Mouse (Mus musculus): ENCODE data around the gene Parg. TPM values are rescaled to one million over a fixed set of nuclear protein-coding genes. Genes with fewer than 3 reads are reported as not detected.
"Not testable (repeated sequence)": the region's sequence is repeated elsewhere in the genome, so short reads cannot be mapped to it uniquely, and the experiment has no call there.

Gene Parg
- polyA plus RNA-seq, 1 experiment from 2014 or later, result 32.9 TPM

- ATAC-seq (ENCODE audit: low read depth); H3K9ac ChIP-seq (ENCODE audit: low read length); H3K27ac ChIP-seq (ENCODE audit: low read length); H3K4me2 ChIP-seq (ENCODE audit: low read depth, low read length); H3K9me3 ChIP-seq (ENCODE audit: control insufficient read depth, low read length); H3K4me1 ChIP-seq (replicated peaks; ENCODE audit: control insufficient read depth, insufficient read depth, low read length); H3K27me3 ChIP-seq (ENCODE audit: control insufficient read depth, insufficient read depth, low read depth, low read length); H3K4me3 ChIP-seq (ENCODE audit: low read length): not testable (repeated sequence)
- WGBS, result 76% methylated on average over 5 of the region's 5 CpGs
- H3K36me3 ChIP-seq (ENCODE audit: control insufficient read depth, insufficient read depth, low read length), result peaks cover 22% of the 10 kb centered on the region
Observed at GRCm38 (mm10) chr14:32193557-32193956, 8.2 kb upstream of the Parg start.

- Histone ChIP-seq H3K4me3 (ENCODE audit: low read length) (peak overlapping the region; percentile 99), H3K9ac (ENCODE audit: low read length) (peak overlapping the region; percentile 97), H3K9me3 (ENCODE audit: control insufficient read depth, low read length) (no peaks in the 10 kb centered on the region), H3K36me3 (ENCODE audit: control insufficient read depth, insufficient read depth, low read length) (peaks cover 17% of the 10 kb centered on the region), H3K4me2 (ENCODE audit: low read depth, low read length) (peak overlapping the region; percentile 70), H3K4me1 (replicated peaks; ENCODE audit: control insufficient read depth, insufficient read depth, low read length) (peaks cover 19% of the 10 kb centered on the region), H3K27ac (ENCODE audit: low read length) (peak overlapping the region; percentile 17), H3K27me3 (ENCODE audit: control insufficient read depth, insufficient read depth, low read depth, low read length) (no peaks in the 10 kb centered on the region)
- WGBS, result 0% methylated on average over 25 of the region's 26 CpGs
- peak; percentile 35; the same call in 1 of the 2 replicates for ATAC-seq (ENCODE audit: low read depth)
Observed at GRCm38 (mm10) chr14:32201354-32201753, 395 bp upstream of the Parg start.

GRCm38 (mm10) chr14:32226601-32227000 lies 24.9 kb downstream of the Parg start:
- Histone ChIP-seq H3K27ac (ENCODE audit: low read length) (no peak overlapping the region), H3K9me3 (ENCODE audit: control insufficient read depth, low read length) (no peaks in the 10 kb centered on the region), H3K4me1 (replicated peaks; ENCODE audit: control insufficient read depth, insufficient read depth, low read length) (no peaks in the 10 kb centered on the region), H3K9ac (ENCODE audit: low read length) (no peak overlapping the region), H3K4me2 (ENCODE audit: low read depth, low read length) (no peak overlapping the region), H3K27me3 (ENCODE audit: control insufficient read depth, insufficient read depth, low read depth, low read length) (no peaks in the 10 kb centered on the region), H3K36me3 (ENCODE audit: control insufficient read depth, insufficient read depth, low read length) (no peaks in the 10 kb centered on the region), H3K4me3 (ENCODE audit: low read length) (no peak overlapping the region)
- no peak for ATAC-seq (ENCODE audit: low read depth)

GRCm38 (mm10) chr14:32228996-32229395 lies 27.2 kb downstream of the Parg start:
- no peak overlapping the region for H3K4me3 ChIP-seq (ENCODE audit: low read length)
- WGBS, result 0% methylated on average over 2 of the region's 2 CpGs
- H3K4me1 ChIP-seq (replicated peaks; ENCODE audit: control insufficient read depth, insufficient read depth, low read length), result no peaks in the 10 kb centered on the region
- ATAC-seq (ENCODE audit: low read depth), result no peak
- H3K4me2 ChIP-seq (ENCODE audit: low read depth, low read length), result no peak overlapping the region
- H3K9me3 ChIP-seq (ENCODE audit: control insufficient read depth, low read length), result no peaks in the 10 kb centered on the region
- no peak overlapping the region for H3K9ac ChIP-seq (ENCODE audit: low read length)
- no peaks in the 10 kb centered on the region for H3K36me3 ChIP-seq (ENCODE audit: control insufficient read depth, insufficient read depth, low read length)
- no peak overlapping the region for H3K27ac ChIP-seq (ENCODE audit: low read length)
- H3K27me3 ChIP-seq (ENCODE audit: control insufficient read depth, insufficient read depth, low read depth, low read length), result no peaks in the 10 kb centered on the region

GRCm38 (mm10) chr14:32242401-32242800 lies 40.7 kb downstream of the Parg start:
- Histone ChIP-seq H3K27ac (ENCODE audit: low read length) (no peak overlapping the region), H3K36me3 (ENCODE audit: control insufficient read depth, insufficient read depth, low read length) (peaks cover 8% of the 10 kb centered on the region; the same call in 1 of the 2 replicates), H3K4me1 (replicated peaks; ENCODE audit: control insufficient read depth, insufficient read depth, low read length) (no peaks in the 10 kb centered on the region), H3K4me3 (ENCODE audit: low read length) (no peak overlapping the region), H3K27me3 (ENCODE audit: control insufficient read depth, insufficient read depth, low read depth, low read length) (no peaks in the 10 kb centered on the region), H3K4me2 (ENCODE audit: low read depth, low read length) (no peak overlapping the region), H3K9me3 (ENCODE audit: control insufficient read depth, low read length) (no peaks in the 10 kb centered on the region), H3K9ac (ENCODE audit: low read length) (no peak overlapping the region)
- WGBS, result 71% methylated on average over 4 of the region's 4 CpGs
- ATAC-seq (ENCODE audit: low read depth), result no peak

GRCm38 (mm10) chr14:32246019-32246418 lies 44.3 kb downstream of the Parg start:
- H3K27me3 ChIP-seq (ENCODE audit: control insufficient read depth, insufficient read depth, low read depth, low read length), result no peaks in the 10 kb centered on the region
- no peak overlapping the region for H3K27ac ChIP-seq (ENCODE audit: low read length)
- WGBS, result 46% methylated on average over 2 of the region's 2 CpGs
- no peak for ATAC-seq (ENCODE audit: low read depth)
- H3K9me3 ChIP-seq (ENCODE audit: control insufficient read depth, low read length), result no peaks in the 10 kb centered on the region
- H3K4me2 ChIP-seq (ENCODE audit: low read depth, low read length), result no peak overlapping the region
- no peak overlapping the region for H3K9ac ChIP-seq (ENCODE audit: low read length)
- no peaks in the 10 kb centered on the region for H3K4me1 ChIP-seq (replicated peaks; ENCODE audit: control insufficient read depth, insufficient read depth, low read length)
- no peak overlapping the region for H3K4me3 ChIP-seq (ENCODE audit: low read length)
- H3K36me3 ChIP-seq (ENCODE audit: control insufficient read depth, insufficient read depth, low read length), result peaks cover 8% of the 10 kb centered on the region; the same call in 1 of the 2 replicates

- 83% methylated on average over 6 of the region's 6 CpGs for WGBS
- H3K36me3 ChIP-seq (ENCODE audit: control insufficient read depth, insufficient read depth, low read length), result no peaks in the 10 kb centered on the region
Observed at GRCm38 (mm10) chr14:32249616-32250015, 47.9 kb downstream of the Parg start.

GRCm38 (mm10) chr14:32260830-32261229 lies 59.1 kb downstream of the Parg start:
- no peak for ATAC-seq (ENCODE audit: low read depth)
- Histone ChIP-seq H3K27ac (ENCODE audit: low read length) (no peak overlapping the region), H3K9me3 (ENCODE audit: control insufficient read depth, low read length) (no peaks in the 10 kb centered on the region), H3K27me3 (ENCODE audit: control insufficient read depth, insufficient read depth, low read depth, low read length) (no peaks in the 10 kb centered on the region), H3K4me3 (ENCODE audit: low read length) (no peak overlapping the region), H3K9ac (ENCODE audit: low read length) (no peak overlapping the region), H3K36me3 (ENCODE audit: control insufficient read depth, insufficient read depth, low read length) (peaks cover 13% of the 10 kb centered on the region), H3K4me2 (ENCODE audit: low read depth, low read length) (no peak overlapping the region), H3K4me1 (replicated peaks; ENCODE audit: control insufficient read depth, insufficient read depth, low read length) (no peaks in the 10 kb centered on the region)
- WGBS, result 76% methylated on average over 6 of the region's 6 CpGs

More at GRCm38 (mm10) chr14:32249616-32250015, 47.9 kb downstream of the Parg start:
- Histone ChIP-seq H3K4me1 (replicated peaks; ENCODE audit: control insufficient read depth, insufficient read depth, low read length) (no peaks in the 10 kb centered on the region), H3K27me3 (ENCODE audit: control insufficient read depth, insufficient read depth, low read depth, low read length) (no peaks in the 10 kb centered on the region), H3K4me3 (ENCODE audit: low read length) (no peak overlapping the region), H3K9ac (ENCODE audit: low read length) (no peak overlapping the region), H3K4me2 (ENCODE audit: low read depth, low read length) (no peak overlapping the region), H3K27ac (ENCODE audit: low read length) (no peak overlapping the region), H3K9me3 (ENCODE audit: control insufficient read depth, low read length) (no peaks in the 10 kb centered on the region)
- no peak for ATAC-seq (ENCODE audit: low read depth)

- Histone ChIP-seq H3K4me1 (replicated peaks; ENCODE audit: control insufficient read depth, insufficient read depth, low read length) (no peaks in the 10 kb centered on the region), H3K36me3 (ENCODE audit: control insufficient read depth, insufficient read depth, low read length) (peaks cover 13% of the 10 kb centered on the region), H3K4me2 (ENCODE audit: low read depth, low read length) (no peak overlapping the region), H3K9me3 (ENCODE audit: control insufficient read depth, low read length) (no peaks in the 10 kb centered on the region), H3K9ac (ENCODE audit: low read length) (no peak overlapping the region), H3K4me3 (ENCODE audit: low read length) (no peak overlapping the region), H3K27ac (ENCODE audit: low read length) (no peak overlapping the region), H3K27me3 (ENCODE audit: control insufficient read depth, insufficient read depth, low read depth, low read length) (no peaks in the 10 kb centered on the region)
- 61% methylated on average over 2 of the region's 2 CpGs for WGBS
- ATAC-seq (ENCODE audit: low read depth), result no peak
Observed at GRCm38 (mm10) chr14:32261741-32262140, 60.0 kb downstream of the Parg start.

GRCm38 (mm10) chr14:32268999-32269398 lies 67.2 kb downstream of the Parg start:
- H3K27me3 ChIP-seq (ENCODE audit: control insufficient read depth, insufficient read depth, low read depth, low read length), result no peaks in the 10 kb centered on the region
- WGBS, result 56% methylated on average over 2 of the region's 2 CpGs
- H3K4me2 ChIP-seq (ENCODE audit: low read depth, low read length), result no peak overlapping the region

More at GRCm38 (mm10) chr14:32268999-32269398, 67.2 kb downstream of the Parg start:
- H3K9ac ChIP-seq (ENCODE audit: low read length), result no peak overlapping the region
- H3K4me1 ChIP-seq (replicated peaks; ENCODE audit: control insufficient read depth, insufficient read depth, low read length), result no peaks in the 10 kb centered on the region
- no peak overlapping the region for H3K4me3 ChIP-seq (ENCODE audit: low read length)
- H3K27ac ChIP-seq (ENCODE audit: low read length), result no peak overlapping the region
- no peak for ATAC-seq (ENCODE audit: low read depth)
- no peaks in the 10 kb centered on the region for H3K9me3 ChIP-seq (ENCODE audit: control insufficient read depth, low read length)
- H3K36me3 ChIP-seq (ENCODE audit: control insufficient read depth, insufficient read depth, low read length), result peaks cover 8% of the 10 kb centered on the region

Data from lung, embryonic 16.5 days (tissue).